Mouse (Mus musculus) lung, embryonic 14.5 days (tissue): ENCODE results near the gene F2rl3. TPM values are rescaled to one million over a fixed set of nuclear protein-coding genes. Genes with fewer than 3 reads are reported as not detected.

Experiments
- ATAC-seq: fragments of 200-750 bp; cut with Nextera tagmentation; 2 replicates; pipeline ENCODE4 v1.8.0; 2017; ENCODE audit warnings: mild to moderate bottlenecking, moderate TSS enrichment, moderate library complexity; ENCODE audit not compliant: insufficient read depth
- DNase-seq: peaks from one replicate; pipeline ENCODE4 v3.0.0-alpha.2; 2015
- H3K27ac ChIP-seq: fragments of 300-500 bp; sonication (generic); 2 replicates; pipeline ENCODE4 v1.5.1; 2014; ENCODE audit warnings: low read depth, mild to moderate bottlenecking, moderate library complexity
- H3K27me3 ChIP-seq: fragments of 300-500 bp; sonication (generic); 2 replicates; pipeline ENCODE4 v1.6.1; 2014; ENCODE audit warnings: low read length, control low read depth; ENCODE audit not compliant: insufficient read depth
- H3K36me3 ChIP-seq: fragments of 300-500 bp; sonication (generic); 2 replicates; pipeline ENCODE4 v1.6.1; 2014; ENCODE audit warnings: control low read depth; ENCODE audit not compliant: insufficient read depth
- H3K4me1 ChIP-seq: fragments of 300-500 bp; sonication (generic); 2 replicates; pipeline ENCODE4 v1.6.1; 2014; ENCODE audit warnings: antibody characterized with exemption, control low read depth; ENCODE audit not compliant: insufficient read depth
- H3K4me2 ChIP-seq: fragments of 300-500 bp; sonication (generic); 2 replicates; pipeline ENCODE4 v1.6.1; 2014; ENCODE audit warnings: mild to moderate bottlenecking
- H3K4me3 ChIP-seq: fragments of 300-500 bp; sonication (generic); 2 replicates; pipeline ENCODE4 v1.5.1; 2014; ENCODE audit warnings: low read depth, low read length
- H3K9ac ChIP-seq: fragments of 300-500 bp; sonication (generic); 2 replicates; pipeline ENCODE4 v1.6.1; 2014
- H3K9me3 ChIP-seq: fragments of 300-500 bp; sonication (generic); 2 replicates; pipeline ENCODE4 v1.6.1; 2016; ENCODE audit warnings: low read depth, low read length, control low read depth
- CTCF ChIP-seq: IDR thresholded peaks from 2 replicates; pipeline ENCODE4 v1.5.1; 2016; ENCODE audit warnings: antibody characterized with exemption, low read depth
- WGBS: fragments of 180-500 bp; shearing (Covaris S2); extraction: QIAGEN DNeasy Blood & Tissue Kit; methylation state at CpG from one replicate; pipeline ENCODE4 v1.1.7; 2014; 5-methylcytosine and 5-hydroxymethylcytosine counted together
- polyA plus RNA-seq: library from polyadenylated mRNA; unstranded; fragments of >200 nt; fragmentation: Nextera tagmentation; extraction: Ambion mirVana; gene quantifications from 2 replicates; pipeline ENCODE4 v1.2.1, GENCODE M21; 2014

Gene F2rl3
- polyA plus RNA-seq, 1 experiment from 2014 or later: 3.4 TPM

GRCm38 (mm10) chr8:72765696-72766095 is 4.0 kb downstream of the F2rl3 start:
- 70% methylated on average over 4 of the region's 4 CpGs for WGBS
- no peaks in the 10 kb centered on the region for H3K4me1 ChIP-seq
- H3K9ac ChIP-seq: no peak overlapping the region
- H3K27me3 ChIP-seq: no peaks in the 10 kb centered on the region
- H3K4me3 ChIP-seq: no peak overlapping the region
- no peak; the same call in 1 of the 2 replicates for ATAC-seq
- H3K4me2 ChIP-seq: no peak overlapping the region
- TF ChIP-seq CTCF: no peak
- no peak for DNase-seq
- H3K9me3 ChIP-seq: no peaks in the 10 kb centered on the region
- no peaks in the 10 kb centered on the region for H3K36me3 ChIP-seq
- H3K27ac ChIP-seq: no peak overlapping the region

GRCm38 (mm10) chr8:72766777-72767176 is 5.1 kb downstream of the F2rl3 start:
- H3K9me3 ChIP-seq: no peaks in the 10 kb centered on the region
- ATAC-seq (no peak), DNase-seq (no peak)
- TF ChIP-seq CTCF: no peak
- H3K4me1 ChIP-seq: no peaks in the 10 kb centered on the region
- no peak overlapping the region for H3K27ac ChIP-seq
- 27% methylated on average over 7 of the region's 7 CpGs for WGBS
- no peaks in the 10 kb centered on the region for H3K27me3 ChIP-seq
- H3K9ac ChIP-seq: no peak overlapping the region
- H3K4me3 ChIP-seq: no peak overlapping the region
- H3K4me2 ChIP-seq: no peak overlapping the region
- no peaks in the 10 kb centered on the region for H3K36me3 ChIP-seq

- no peaks in the 10 kb centered on the region for H3K9me3 ChIP-seq
- TF ChIP-seq CTCF: no peak
- no peaks in the 10 kb centered on the region for H3K36me3 ChIP-seq
- DNase-seq: no peak
- no peaks in the 10 kb centered on the region for H3K4me1 ChIP-seq
- no peak for ATAC-seq
- WGBS: 88% methylated on average over 1 of the region's 1 CpGs
- H3K4me3 ChIP-seq: no peak overlapping the region
- no peak overlapping the region for H3K4me2 ChIP-seq
- no peak overlapping the region for H3K27ac ChIP-seq
- H3K27me3 ChIP-seq: no peaks in the 10 kb centered on the region
- no peak overlapping the region for H3K9ac ChIP-seq
Measured at GRCm38 (mm10) chr8:72777797-72778196, 16.1 kb downstream of the F2rl3 start.

- no peak overlapping the region for H3K27ac ChIP-seq
- no peak for ATAC-seq
- no peak for TF ChIP-seq CTCF
- no peak overlapping the region for H3K4me2 ChIP-seq
- no peak for DNase-seq
- no peak overlapping the region for H3K4me3 ChIP-seq
- no peaks in the 10 kb centered on the region for H3K27me3 ChIP-seq
- no peak overlapping the region for H3K9ac ChIP-seq
- 90% methylated on average over 4 of the region's 4 CpGs for WGBS
- no peaks in the 10 kb centered on the region for H3K4me1 ChIP-seq
- no peaks in the 10 kb centered on the region for H3K36me3 ChIP-seq
- H3K9me3 ChIP-seq: no peaks in the 10 kb centered on the region
Measured at GRCm38 (mm10) chr8:72780644-72781043, 19.0 kb downstream of the F2rl3 start.

- no peaks in the 10 kb centered on the region for H3K27me3 ChIP-seq
- no peak overlapping the region for H3K9ac ChIP-seq
- H3K4me1 ChIP-seq: no peaks in the 10 kb centered on the region
- no peaks in the 10 kb centered on the region for H3K9me3 ChIP-seq
- H3K4me2 ChIP-seq: no peak overlapping the region
- ATAC-seq: no peak
- 67% methylated on average over 2 of the region's 2 CpGs for WGBS
- no peak overlapping the region for H3K27ac ChIP-seq
- TF ChIP-seq CTCF: no peak
- DNase-seq: no peak
- no peak overlapping the region for H3K4me3 ChIP-seq
- no peaks in the 10 kb centered on the region for H3K36me3 ChIP-seq
Measured at GRCm38 (mm10) chr8:72801583-72801982, 39.9 kb downstream of the F2rl3 start.

- H3K36me3 ChIP-seq: no peaks in the 10 kb centered on the region
- no peaks in the 10 kb centered on the region for H3K9me3 ChIP-seq
- no peaks in the 10 kb centered on the region for H3K27me3 ChIP-seq
- H3K4me3 ChIP-seq: no peak overlapping the region
- no peak for ATAC-seq
- no peaks in the 10 kb centered on the region for H3K4me1 ChIP-seq
- no peak for DNase-seq
- 84% methylated on average over 3 of the region's 3 CpGs for WGBS
- no peak overlapping the region for H3K4me2 ChIP-seq
- H3K9ac ChIP-seq: no peak overlapping the region
- TF ChIP-seq CTCF: no peak
- no peak overlapping the region for H3K27ac ChIP-seq
Measured at GRCm38 (mm10) chr8:72812690-72813089, 51.0 kb downstream of the F2rl3 start.

Other genes with a start within 250 kb of the F2rl3 start
- 16.7 and 17.5 TPM in 2 replicates for gene Med26, start 213.6 kb upstream of the F2rl3 start, polyA plus RNA-seq
- gene Smim7, start 190.8 kb upstream of the F2rl3 start, polyA plus RNA-seq: 121 and 130 TPM in 2 replicates
- 12.7 and 18.3 TPM in 2 replicates for gene Tmem38a, start 189.8 kb upstream of the F2rl3 start, polyA plus RNA-seq
- 0.03 TPM in 1 of 2 replicates, not detected in the other for gene Nwd1, start 115.2 kb upstream of the F2rl3 start, polyA plus RNA-seq
- gene Sin3b, start 38.6 kb upstream of the F2rl3 start, polyA plus RNA-seq: 172 and 179 TPM in 2 replicates